Mouse (Mus musculus) liver, postnatal 0 days (tissue): Measurements from ENCODE around the gene Bbx. TPM values are rescaled to one million over a fixed set of nuclear protein-coding genes. Genes with fewer than 3 reads are reported as not detected.
A peak's percentile ranks its signal among the peaks of the same experiment; 100 is the strongest.

ENCODE experiments used
- ATAC-seq: fragments of 200-750 bp; cut with Nextera tagmentation; 2 replicates; pipeline ENCODE4 v1.8.0; 2017; ENCODE audit warnings: mild to moderate bottlenecking, moderate library complexity
- DNase-seq: peaks from one replicate; pipeline ENCODE4 v3.0.0-alpha.2; 2016
- H3K27ac ChIP-seq: fragments of 300-500 bp; sonication (generic); 2 replicates; pipeline ENCODE4 v1.5.1; 2014; ENCODE audit warnings: antibody characterized with exemption, moderate library complexity, mild to moderate bottlenecking, low read depth
- H3K27me3 ChIP-seq: fragments of 300-500 bp; sonication (generic); 2 replicates; pipeline ENCODE4 v1.6.1; 2014; ENCODE audit warnings: low read length, control low read depth, mixed read lengths; ENCODE audit not compliant: insufficient read depth
- H3K36me3 ChIP-seq: fragments of 300-500 bp; sonication (generic); replicated peaks from 2 replicates; pipeline ENCODE4 v1.6.1; 2014; ENCODE audit warnings: mild to moderate bottlenecking, control low read depth, low read length, moderate library complexity, mixed read lengths; ENCODE audit not compliant: insufficient read depth
- H3K4me1 ChIP-seq: fragments of 300-500 bp; sonication (generic); 2 replicates; pipeline ENCODE4 v1.6.1; 2014; ENCODE audit warnings: antibody characterized with exemption, mild to moderate bottlenecking, control low read depth; ENCODE audit not compliant: insufficient read depth
- H3K4me2 ChIP-seq: fragments of 300-500 bp; sonication (generic); 2 replicates; pipeline ENCODE4 v1.6.1; 2014; ENCODE audit warnings: low read depth, mild to moderate bottlenecking, low read length, moderate library complexity, mixed read lengths
- H3K4me3 ChIP-seq: fragments of 300-500 bp; sonication (generic); 2 replicates; pipeline ENCODE4 v1.5.1; 2014; ENCODE audit warnings: low read depth, low read length
- H3K9ac ChIP-seq: fragments of 300-500 bp; sonication (generic); replicated peaks from 2 replicates; pipeline ENCODE4 v1.6.1; 2014; ENCODE audit warnings: mild to moderate bottlenecking, moderate library complexity
- H3K9me3 ChIP-seq: fragments of 300-500 bp; sonication (generic); 2 replicates; pipeline ENCODE4 v1.6.1; 2016; ENCODE audit warnings: mild to moderate bottlenecking, control low read depth, low read length, mixed read lengths
- CTCF ChIP-seq: sonication (generic); IDR thresholded peaks from 2 replicates; pipeline ENCODE4 v1.5.1; 2016; ENCODE audit warnings: antibody characterized with exemption, low read depth
- EP300 ChIP-seq: IDR thresholded peaks from 2 replicates; pipeline ENCODE4 v1.6.1; 2016; ENCODE audit warnings: antibody characterized with exemption, low read depth, mild to moderate bottlenecking
- WGBS: fragments of 180-500 bp; shearing (Covaris S2); extraction: QIAGEN DNeasy Blood & Tissue Kit; methylation state at CpG from one replicate; pipeline ENCODE4 v1.1.7; 2014; ENCODE audit not compliant: insufficient replicate concordance; 5-methylcytosine and 5-hydroxymethylcytosine counted together
- polyA plus RNA-seq: library from polyadenylated mRNA; unstranded; fragments of >200 nt; fragmentation: Nextera tagmentation; extraction: Ambion mirVana; gene quantifications from 2 replicates; pipeline ENCODE4 v1.2.1, GENCODE M21; 2015

The Bbx gene
- polyA plus RNA-seq, 1 experiment from 2014 or later: 7.9 TPM

- no peaks in the 10 kb centered on the region for H3K9me3 ChIP-seq
- no peaks in the 10 kb centered on the region for H3K36me3 ChIP-seq
- no peak overlapping the region for H3K4me3 ChIP-seq
- no peak overlapping the region for H3K4me2 ChIP-seq
- DNase-seq (peak; percentile 52), ATAC-seq (no peak)
- no peaks in the 10 kb centered on the region for H3K4me1 ChIP-seq
- H3K9ac ChIP-seq: no peak overlapping the region
- H3K27ac ChIP-seq: no peak overlapping the region
- H3K27me3 ChIP-seq: 0 out of 2 replicates have a peak, but pooled peaks cover 2% of the 10 kb centered on the region
- TF ChIP-seq EP300 (no peak), CTCF (no peak)
- WGBS: 33% methylated on average over 5 of the region's 5 CpGs
Observed at GRCm38 (mm10) chr16:50185041-50185440, 247.1 kb downstream of the Bbx start.

DNA sequence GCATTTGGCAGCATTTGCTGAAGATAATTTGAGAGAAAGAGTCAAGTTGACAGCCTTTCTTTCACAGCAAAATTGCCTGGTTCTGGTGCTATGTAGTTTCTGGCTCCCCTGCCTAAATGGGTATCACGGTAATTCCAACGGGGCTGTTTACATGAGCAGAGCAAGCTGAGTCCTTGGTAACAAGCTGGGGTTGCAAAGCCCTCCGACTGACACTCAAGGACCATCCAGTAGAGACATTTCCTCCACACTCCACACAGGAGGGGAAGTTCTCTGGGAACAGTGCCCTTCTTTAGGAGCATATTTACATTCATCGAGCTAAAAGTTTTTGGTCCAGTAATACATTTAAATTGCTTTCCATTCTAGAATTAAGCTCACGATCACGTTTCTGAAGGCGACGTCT lies 249.2 kb downstream of the Bbx start:
- ATAC-seq (no peak), DNase-seq (no peak)
- 71% methylated on average over 8 of the region's 8 CpGs for WGBS
- Histone ChIP-seq H3K27me3 (0 out of 2 replicates have a peak, but pooled peaks cover 2% of the 10 kb centered on the region), H3K4me1 (no peaks in the 10 kb centered on the region), H3K27ac (no peak overlapping the region), H3K9me3 (no peaks in the 10 kb centered on the region), H3K4me2 (no peak overlapping the region), H3K4me3 (no peak overlapping the region), H3K9ac (no peak overlapping the region), H3K36me3 (no peaks in the 10 kb centered on the region)
- TF ChIP-seq EP300 (no peak), CTCF (no peak)

- Histone ChIP-seq H3K36me3 (no peaks in the 10 kb centered on the region), H3K4me1 (no peaks in the 10 kb centered on the region), H3K9ac (no peak overlapping the region), H3K27ac (no peak overlapping the region), H3K4me3 (no peak overlapping the region), H3K4me2 (no peak overlapping the region), H3K9me3 (no peaks in the 10 kb centered on the region), H3K27me3 (0 out of 2 replicates have a peak, but pooled peaks cover 2% of the 10 kb centered on the region)
- TF ChIP-seq EP300 (no peak), CTCF (no peak)
- WGBS: 82% methylated on average over 10 of the region's 10 CpGs
- ATAC-seq (no peak), DNase-seq (no peak)
Observed at GRCm38 (mm10) chr16:50182561-50182960, 249.6 kb downstream of the Bbx start.

DNA sequence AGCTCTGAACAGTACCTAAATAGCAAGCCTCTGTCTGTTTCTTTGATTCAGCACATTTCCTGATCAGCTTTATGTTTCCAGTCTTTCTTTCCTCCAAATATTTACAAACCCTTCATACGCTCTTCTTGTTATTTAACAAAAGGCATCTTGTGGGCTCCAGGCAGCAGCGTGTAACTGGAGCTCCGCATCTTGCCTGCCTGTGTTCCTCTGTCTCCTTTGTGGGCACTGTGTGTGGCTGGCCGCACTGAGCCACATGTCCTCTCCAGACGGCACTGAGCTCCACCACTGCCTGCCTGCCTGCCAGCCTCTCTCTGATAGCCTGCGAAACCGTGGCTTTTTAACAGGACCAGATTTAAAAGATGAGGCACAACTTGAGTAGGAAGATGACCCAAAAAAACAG lies 259.4 kb downstream of the Bbx start:
- H3K4me1 ChIP-seq: no peaks in the 10 kb centered on the region
- H3K9me3 ChIP-seq: no peaks in the 10 kb centered on the region
- no peak for DNase-seq
- no peak overlapping the region for H3K27ac ChIP-seq
- no peak overlapping the region for H3K4me2 ChIP-seq
- ATAC-seq: no peak
- 79% methylated on average over 7 of the region's 7 CpGs for WGBS
- H3K27me3 ChIP-seq: no peaks in the 10 kb centered on the region
- H3K4me3 ChIP-seq: no peak overlapping the region
- no peak for TF ChIP-seq EP300
- no peak for TF ChIP-seq CTCF
- no peaks in the 10 kb centered on the region for H3K36me3 ChIP-seq
- H3K9ac ChIP-seq: no peak overlapping the region

- H3K36me3 ChIP-seq: no peaks in the 10 kb centered on the region
- DNase-seq: no peak
- 83% methylated on average over 5 of the region's 5 CpGs for WGBS
- H3K27me3 ChIP-seq: no peaks in the 10 kb centered on the region
- no peaks in the 10 kb centered on the region for H3K9me3 ChIP-seq
- H3K4me1 ChIP-seq: no peaks in the 10 kb centered on the region
- H3K4me2 ChIP-seq: no peak overlapping the region
- H3K27ac ChIP-seq: no peak overlapping the region
- no peak overlapping the region for H3K9ac ChIP-seq
- ATAC-seq: no peak
- TF ChIP-seq EP300 (no peak), CTCF (no peak)
- no peak overlapping the region for H3K4me3 ChIP-seq
Observed at GRCm38 (mm10) chr16:50170812-50171211, 261.4 kb downstream of the Bbx start.

GRCm38 (mm10) chr16:50167983-50168299 lies 264.2 kb downstream of the Bbx start:
- TF ChIP-seq CTCF (no peak), EP300 (no peak)
- ATAC-seq (no peak), DNase-seq (no peak)
- Histone ChIP-seq H3K4me1 (no peaks in the 10 kb centered on the region), H3K27me3 (no peaks in the 10 kb centered on the region), H3K27ac (no peak overlapping the region), H3K4me2 (no peak overlapping the region), H3K9me3 (no peaks in the 10 kb centered on the region), H3K9ac (no peak overlapping the region), H3K36me3 (no peaks in the 10 kb centered on the region), H3K4me3 (no peak overlapping the region)
- WGBS: 74% methylated on average over 10 of the region's 10 CpGs

DNA sequence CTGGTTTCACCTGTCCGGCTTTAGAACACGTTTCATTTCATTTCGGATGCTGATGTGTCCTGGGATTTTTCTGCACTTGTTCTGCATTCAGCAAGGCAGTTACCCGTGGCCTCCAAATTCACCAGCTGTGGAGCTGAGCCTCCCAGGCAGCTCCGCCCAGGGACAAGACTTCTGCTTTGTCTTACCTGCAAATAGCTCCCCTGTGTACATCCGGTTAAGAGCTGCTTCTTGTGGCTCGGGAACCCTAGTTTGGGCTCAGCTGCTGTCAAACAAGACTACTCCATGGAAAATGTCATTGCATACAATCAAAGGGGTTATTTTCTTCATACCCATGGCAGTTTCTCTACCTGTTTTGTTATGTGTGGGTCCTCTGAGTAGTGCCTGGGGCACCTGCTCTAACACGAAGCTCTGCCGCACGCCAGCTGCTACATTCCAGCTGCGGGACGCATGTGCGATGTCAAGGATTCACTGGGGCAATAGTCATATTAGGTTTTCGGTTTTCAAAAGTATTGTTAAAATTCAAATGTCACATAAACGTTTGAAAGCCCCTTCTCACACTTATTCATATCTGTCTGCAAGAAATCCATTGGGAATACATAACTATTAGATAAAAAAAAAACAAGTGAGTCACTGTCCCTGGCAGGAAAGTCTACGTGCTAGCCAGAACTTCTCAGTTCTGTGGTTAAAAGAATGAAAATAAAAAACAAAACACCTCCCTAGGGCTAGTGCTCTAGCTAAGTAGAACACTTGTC lies 264.8 kb downstream of the Bbx start:
- no peak for ATAC-seq
- Histone ChIP-seq H3K27me3 (no peaks in the 10 kb centered on the region), H3K4me1 (no peaks in the 10 kb centered on the region), H3K9ac (no peak overlapping the region), H3K9me3 (no peaks in the 10 kb centered on the region), H3K36me3 (no peaks in the 10 kb centered on the region), H3K27ac (no peak overlapping the region), H3K4me3 (no peak overlapping the region), H3K4me2 (no peak overlapping the region)
- DNase-seq: no peak
- WGBS: 75% methylated on average over 16 of the region's 16 CpGs
- TF ChIP-seq CTCF (no peak), EP300 (no peak)
